Mouse (Mus musculus): ENCODE results near the gene Usp53. TPM values are rescaled to one million over a fixed set of nuclear protein-coding genes. Genes with fewer than 3 reads are reported as not detected.

Gene Usp53
- polyA plus RNA-seq, 1 experiment from 2014 or later, result 16.4 TPM

- WGBS, result 89% methylated on average over 2 of the region's 2 CpGs
Observed at GRCm38 (mm10) chr3:122907841-122908240, 76.5 kb downstream of the Usp53 start.

GRCm38 (mm10) chr3:122903746-122904433, 80.4 kb downstream of the Usp53 start:
- WGBS, result 45% methylated on average over 12 of the region's 12 CpGs

More at GRCm38 (mm10) chr3:122907841-122908240, 76.5 kb downstream of the Usp53 start:
- Histone ChIP-seq H3K4me3 (ENCODE audit: low read length) (no peak overlapping the region), H3K4me2 (replicated peaks; ENCODE audit: low read depth, low read length) (no peak overlapping the region), H3K9me3 (ENCODE audit: control insufficient read depth, low read length) (no peaks in the 10 kb centered on the region), H3K27ac (ENCODE audit: low read depth, low read length) (no peak overlapping the region), H3K27me3 (ENCODE audit: control insufficient read depth, insufficient read depth, low read length) (no peaks in the 10 kb centered on the region), H3K4me1 (ENCODE audit: control insufficient read depth, insufficient read depth, low read length) (no peaks in the 10 kb centered on the region), H3K36me3 (ENCODE audit: control insufficient read depth, insufficient read depth, low read length) (no peaks in the 10 kb centered on the region), H3K9ac (ENCODE audit: low read depth, low read length) (no peak overlapping the region)
- no peak for ATAC-seq (ENCODE audit: low FRiP score, low TSS enrichment)

GRCm38 (mm10) chr3:122898254-122898653, 86.1 kb downstream of the Usp53 start:
- Histone ChIP-seq H3K4me1 (ENCODE audit: control insufficient read depth, insufficient read depth, low read length) (no peaks in the 10 kb centered on the region), H3K9ac (ENCODE audit: low read depth, low read length) (no peak overlapping the region), H3K4me3 (ENCODE audit: low read length) (no peak overlapping the region), H3K27ac (ENCODE audit: low read depth, low read length) (no peak overlapping the region), H3K36me3 (ENCODE audit: control insufficient read depth, insufficient read depth, low read length) (no peaks in the 10 kb centered on the region), H3K4me2 (replicated peaks; ENCODE audit: low read depth, low read length) (no peak overlapping the region), H3K27me3 (ENCODE audit: control insufficient read depth, insufficient read depth, low read length) (no peaks in the 10 kb centered on the region), H3K9me3 (ENCODE audit: control insufficient read depth, low read length) (no peaks in the 10 kb centered on the region)
- ATAC-seq (ENCODE audit: low FRiP score, low TSS enrichment), result no peak
- WGBS, result 65% methylated on average over 6 of the region's 6 CpGs

More at GRCm38 (mm10) chr3:122903746-122904433, 80.4 kb downstream of the Usp53 start:
- 0 out of 2 replicates have a peak, but pooled peaks have one; percentile 52 for ATAC-seq (ENCODE audit: low FRiP score, low TSS enrichment)
- H3K9me3 ChIP-seq (ENCODE audit: control insufficient read depth, low read length), result no peaks in the 10 kb centered on the region
- H3K27ac ChIP-seq (ENCODE audit: low read depth, low read length), result no peak overlapping the region
- H3K4me1 ChIP-seq (ENCODE audit: control insufficient read depth, insufficient read depth, low read length), result no peaks in the 10 kb centered on the region
- H3K36me3 ChIP-seq (ENCODE audit: control insufficient read depth, insufficient read depth, low read length), result no peaks in the 10 kb centered on the region
- H3K9ac ChIP-seq (ENCODE audit: low read depth, low read length), result no peak overlapping the region
- no peak overlapping the region for H3K4me2 ChIP-seq (replicated peaks; ENCODE audit: low read depth, low read length)
- no peaks in the 10 kb centered on the region for H3K27me3 ChIP-seq (ENCODE audit: control insufficient read depth, insufficient read depth, low read length)
- H3K4me3 ChIP-seq (ENCODE audit: low read length), result no peak overlapping the region

DNA sequence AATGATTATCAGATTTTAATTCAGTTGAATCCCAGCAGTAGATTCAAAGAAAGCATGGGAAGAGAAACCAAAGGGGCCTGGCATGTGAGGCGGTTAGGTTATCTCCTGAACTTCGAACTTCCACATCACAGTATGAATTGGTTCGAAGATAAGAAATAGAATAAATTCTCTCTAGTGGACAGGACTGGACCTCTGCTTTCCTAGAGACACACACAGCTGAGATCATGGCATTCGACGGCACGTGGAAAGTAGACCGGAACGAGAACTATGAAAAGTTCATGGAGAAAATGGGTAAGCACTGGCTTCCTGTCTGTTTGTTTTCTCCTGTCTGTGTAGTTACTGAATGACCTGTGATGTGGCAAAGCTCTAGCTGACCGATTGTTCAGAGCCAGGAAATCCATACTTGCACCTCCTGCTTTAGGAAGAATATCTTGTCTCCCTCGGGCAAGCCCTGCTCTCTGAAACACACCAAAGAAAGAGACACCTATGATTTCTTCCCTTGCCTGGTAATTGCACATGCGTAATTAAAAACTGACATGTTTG, 89.0 kb downstream of the Usp53 start:
- no peak for ATAC-seq (ENCODE audit: low FRiP score, low TSS enrichment)
- Histone ChIP-seq H3K9ac (ENCODE audit: low read depth, low read length) (no peak overlapping the region), H3K4me3 (ENCODE audit: low read length) (no peak overlapping the region), H3K36me3 (ENCODE audit: control insufficient read depth, insufficient read depth, low read length) (no peaks in the 10 kb centered on the region), H3K27ac (ENCODE audit: low read depth, low read length) (no peak overlapping the region), H3K9me3 (ENCODE audit: control insufficient read depth, low read length) (no peaks in the 10 kb centered on the region), H3K27me3 (ENCODE audit: control insufficient read depth, insufficient read depth, low read length) (no peaks in the 10 kb centered on the region), H3K4me1 (ENCODE audit: control insufficient read depth, insufficient read depth, low read length) (no peaks in the 10 kb centered on the region), H3K4me2 (replicated peaks; ENCODE audit: low read depth, low read length) (no peak overlapping the region)
- whole genome bisulfite sequencing, result 84% methylated on average over 11 of the region's 11 CpGs

- Histone ChIP-seq H3K4me3 (ENCODE audit: low read length) (no peak within 1 kb of the TSS), H3K9ac (ENCODE audit: low read depth, low read length) (no peak within 1 kb of the TSS), H3K27me3 (ENCODE audit: control insufficient read depth, insufficient read depth, low read length) (no peaks in the 10 kb centered on the region), H3K4me2 (replicated peaks; ENCODE audit: low read depth, low read length) (no peak within 1 kb of the TSS), H3K9me3 (ENCODE audit: control insufficient read depth, low read length) (no peaks in the 10 kb centered on the region), H3K36me3 (ENCODE audit: control insufficient read depth, insufficient read depth, low read length) (no peaks in the 10 kb centered on the region), H3K4me1 (ENCODE audit: control insufficient read depth, insufficient read depth, low read length) (no peaks in the 10 kb centered on the region), H3K27ac (ENCODE audit: low read depth, low read length) (no peak within 1 kb of the TSS)
- ATAC-seq (ENCODE audit: low FRiP score, low TSS enrichment), result no peak
- WGBS, result 87% methylated on average over 3 of the region's 3 CpGs
Observed at GRCm38 (mm10) chr3:122894772-122895171, 89.5 kb downstream of the Usp53 start, which contains the start of gene Fabp2. Gene Fabp2, plus strand, starts transcription at chr3:122895072.

DNA sequence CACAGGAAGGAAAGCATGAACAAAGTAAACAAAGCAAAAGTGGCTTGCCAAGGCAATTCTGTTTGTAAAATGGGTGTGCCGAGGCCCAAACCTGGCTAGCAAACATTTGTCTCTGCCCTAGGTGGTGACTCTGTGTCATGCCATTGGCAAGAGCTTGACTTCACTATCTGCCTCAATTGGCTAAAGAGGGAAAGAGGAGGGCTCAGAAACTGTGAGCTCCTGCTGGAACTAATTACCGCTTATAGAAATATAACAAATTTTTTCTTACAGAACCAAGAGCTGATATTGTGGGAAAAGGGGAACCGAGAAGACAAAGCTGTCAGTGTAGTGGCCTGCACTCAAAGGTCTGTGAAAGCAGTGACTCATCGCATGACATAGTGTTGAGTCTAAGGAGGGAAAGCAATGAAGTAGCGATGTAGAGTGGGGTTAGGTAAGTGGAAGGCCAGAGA, 95.9 kb downstream of the Usp53 start:
- Histone ChIP-seq H3K27me3 (ENCODE audit: control insufficient read depth, insufficient read depth, low read length) (no peaks in the 10 kb centered on the region), H3K9ac (ENCODE audit: low read depth, low read length) (no peak overlapping the region), H3K27ac (ENCODE audit: low read depth, low read length) (no peak overlapping the region), H3K4me2 (replicated peaks; ENCODE audit: low read depth, low read length) (no peak overlapping the region), H3K36me3 (ENCODE audit: control insufficient read depth, insufficient read depth, low read length) (no peaks in the 10 kb centered on the region), H3K9me3 (ENCODE audit: control insufficient read depth, low read length) (no peaks in the 10 kb centered on the region), H3K4me1 (ENCODE audit: control insufficient read depth, insufficient read depth, low read length) (no peaks in the 10 kb centered on the region), H3K4me3 (ENCODE audit: low read length) (no peak overlapping the region)
- ATAC-seq (ENCODE audit: low FRiP score, low TSS enrichment), result no peak
- WGBS, result 85% methylated on average over 5 of the region's 5 CpGs

- Histone ChIP-seq H3K4me1 (ENCODE audit: control insufficient read depth, insufficient read depth, low read length) (no peaks in the 10 kb centered on the region), H3K9me3 (ENCODE audit: control insufficient read depth, low read length) (no peaks in the 10 kb centered on the region), H3K4me2 (replicated peaks; ENCODE audit: low read depth, low read length) (no peak overlapping the region), H3K27ac (ENCODE audit: low read depth, low read length) (no peak overlapping the region), H3K4me3 (ENCODE audit: low read length) (no peak overlapping the region), H3K27me3 (ENCODE audit: control insufficient read depth, insufficient read depth, low read length) (no peaks in the 10 kb centered on the region), H3K36me3 (ENCODE audit: control insufficient read depth, insufficient read depth, low read length) (no peaks in the 10 kb centered on the region), H3K9ac (ENCODE audit: low read depth, low read length) (no peak overlapping the region)
- no peak for ATAC-seq (ENCODE audit: low FRiP score, low TSS enrichment)
- WGBS, result 85% methylated on average over 4 of the region's 4 CpGs
Observed at GRCm38 (mm10) chr3:122887505-122888301, 96.6 kb downstream of the Usp53 start.

Measured in kidney, embryonic 14.5 days (tissue).